Mouse (Mus musculus): ENCODE measurements at regions not wholly inside any gene's neighbourhood (a gene's known extent, or its start where the extent isn't known, plus 50 kb on each side); places are given as distances from the start of the nearest gene placed in this dataset.

DNA sequence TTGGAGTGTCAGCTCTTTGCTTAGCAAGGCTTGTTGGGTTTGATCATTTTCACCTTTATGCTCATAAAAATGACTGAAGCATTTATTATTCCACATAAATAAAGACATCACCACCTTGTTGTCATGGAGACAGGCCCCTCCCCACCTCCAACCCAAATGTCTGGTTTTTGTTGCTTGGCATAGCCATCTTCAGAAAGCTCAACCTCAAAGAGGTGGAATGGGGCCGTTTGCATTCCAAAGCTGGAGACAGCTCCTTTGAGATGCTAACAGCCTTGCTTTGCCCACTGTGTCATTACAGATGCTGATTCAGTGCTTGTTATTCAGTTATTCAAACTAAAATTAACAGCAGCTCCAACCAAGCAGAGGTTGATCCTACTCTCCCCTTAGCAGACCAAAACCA, 51.9 kb upstream of the Lgalsl start:
- Histone ChIP-seq H3K4me1 (ENCODE audit: control insufficient read depth, insufficient read depth, low read length) (peaks cover 9% of the 10 kb centered on the region), H3K27ac (ENCODE audit: insufficient read depth, low read length) (no peak overlapping the region), H3K4me3 (ENCODE audit: insufficient read depth, low read length) (no peak overlapping the region)
- TF ChIP-seq CTCF (IDR thresholded peaks at IDR 0.05; ENCODE audit: borderline replicate concordance, insufficient read depth, low read length) (no peak), POLR2A (IDR thresholded peaks at IDR 0.05; ENCODE audit: low read depth, low read length) (no peak)

DNA sequence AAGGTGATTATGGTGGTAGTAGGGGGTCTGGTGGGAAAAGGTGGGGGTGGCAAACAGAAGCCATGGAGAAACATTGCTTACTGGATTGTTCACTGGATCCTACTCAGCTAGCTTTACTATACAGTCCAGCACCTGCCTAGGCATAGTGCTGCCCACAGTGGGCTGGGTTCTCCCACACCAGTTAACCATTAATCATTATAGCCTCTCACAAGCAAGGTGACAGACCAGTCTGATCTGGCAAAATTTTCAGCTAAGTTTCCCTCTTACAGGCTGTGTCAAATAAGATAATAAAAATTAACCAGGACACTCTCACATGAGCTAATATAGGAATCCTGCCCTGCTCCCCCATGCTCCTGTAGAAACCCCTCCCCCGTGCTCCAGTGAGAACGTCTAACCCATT, 53.1 kb upstream of the Lgalsl start:
- no peaks in the 10 kb centered on the region; the same call in 1 of the 2 replicates for H3K4me1 ChIP-seq (ENCODE audit: control insufficient read depth, insufficient read depth, low read length)
- no peak overlapping the region for H3K4me3 ChIP-seq (ENCODE audit: insufficient read depth, low read length)
- H3K27ac ChIP-seq (ENCODE audit: insufficient read depth, low read length): no peak overlapping the region
- TF ChIP-seq CTCF (IDR thresholded peaks at IDR 0.05; ENCODE audit: borderline replicate concordance, insufficient read depth, low read length): no peak
- no peak for TF ChIP-seq POLR2A (IDR thresholded peaks at IDR 0.05; ENCODE audit: low read depth, low read length)

DNA sequence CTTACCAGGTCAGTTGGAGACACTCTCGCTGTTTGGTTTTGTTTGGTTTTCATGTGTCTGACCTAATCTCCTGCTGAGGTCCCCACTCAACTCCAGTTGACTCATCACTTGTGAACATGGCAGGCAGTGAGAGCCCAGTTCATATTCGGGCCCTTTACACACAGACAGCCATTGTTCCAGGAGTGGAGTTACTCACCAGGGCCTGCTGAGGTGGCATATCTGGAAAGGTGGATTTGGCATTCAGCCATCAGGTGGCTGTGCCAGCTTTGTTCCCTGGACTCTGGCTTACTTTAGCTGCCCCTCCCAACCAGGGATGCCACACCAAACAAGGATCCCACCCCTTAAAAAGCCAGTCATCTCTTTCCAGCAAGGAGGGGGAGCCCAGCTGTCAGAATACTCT, 56.2 kb upstream of the Lgalsl start:
- no peak overlapping the region for H3K27ac ChIP-seq (ENCODE audit: insufficient read depth, low read length)
- no peak for TF ChIP-seq CTCF (IDR thresholded peaks at IDR 0.05; ENCODE audit: borderline replicate concordance, insufficient read depth, low read length)
- no peak for TF ChIP-seq POLR2A (IDR thresholded peaks at IDR 0.05; ENCODE audit: low read depth, low read length)

DNA sequence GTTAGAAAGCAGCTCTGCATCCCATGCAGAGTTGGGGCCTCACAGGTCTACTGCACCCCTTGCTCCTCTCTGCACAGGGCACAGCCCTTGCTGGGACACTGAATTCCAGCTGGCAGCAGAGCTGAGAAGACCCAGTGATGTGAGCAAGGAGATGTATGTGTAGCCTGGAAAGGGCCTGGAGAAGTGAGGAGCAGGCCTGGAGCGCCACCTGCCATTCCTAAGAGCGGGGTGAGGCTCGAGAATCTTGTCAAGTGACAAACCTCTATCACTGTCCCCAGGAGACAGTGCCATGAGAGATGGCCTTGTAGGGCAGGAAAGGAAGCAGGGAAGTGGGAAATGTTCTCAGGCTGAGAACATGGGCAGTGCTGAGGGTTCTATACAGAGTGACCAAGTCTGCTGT, 59.6 kb upstream of the Lgalsl start:
- Histone ChIP-seq H3K27ac (ENCODE audit: insufficient read depth, low read length) (no peak overlapping the region), H3K4me1 (ENCODE audit: control insufficient read depth, insufficient read depth, low read length) (no peaks in the 10 kb centered on the region), H3K4me3 (ENCODE audit: insufficient read depth, low read length) (no peak overlapping the region)
- TF ChIP-seq POLR2A (IDR thresholded peaks at IDR 0.05; ENCODE audit: low read depth, low read length): no peak
- no peak for TF ChIP-seq CTCF (IDR thresholded peaks at IDR 0.05; ENCODE audit: borderline replicate concordance, insufficient read depth, low read length)

More for the DNA sequence above, 56.2 kb upstream of the Lgalsl start:
- Histone ChIP-seq H3K4me3 (ENCODE audit: insufficient read depth, low read length) (no peak overlapping the region), H3K4me1 (ENCODE audit: control insufficient read depth, insufficient read depth, low read length) (no peaks in the 10 kb centered on the region)

DNA sequence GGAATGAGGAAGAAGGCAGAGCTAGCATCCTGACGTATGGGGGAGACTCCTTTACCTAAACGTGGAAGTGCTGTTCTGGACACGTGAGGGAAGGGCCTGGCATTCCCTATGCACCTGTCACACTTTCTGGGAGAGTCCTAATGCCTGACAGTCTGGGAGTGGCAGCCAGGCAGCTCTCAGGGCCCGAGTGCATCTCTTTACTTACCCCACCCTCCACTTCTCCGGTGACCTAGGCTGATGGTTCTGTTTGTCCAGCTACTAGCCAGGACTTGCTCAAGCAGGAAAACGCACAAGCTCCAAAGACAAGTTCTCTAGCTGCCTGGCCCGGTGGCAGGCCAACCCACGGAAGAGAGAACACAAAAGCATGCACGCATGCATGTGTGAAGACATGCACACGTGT, 60.9 kb upstream of the Lgalsl start:
- TF ChIP-seq CTCF (IDR thresholded peaks at IDR 0.05; ENCODE audit: borderline replicate concordance, insufficient read depth, low read length): no peak
- TF ChIP-seq POLR2A (IDR thresholded peaks at IDR 0.05; ENCODE audit: low read depth, low read length): no peak
- no peak overlapping the region for H3K27ac ChIP-seq (ENCODE audit: insufficient read depth, low read length)
- H3K4me1 ChIP-seq (ENCODE audit: control insufficient read depth, insufficient read depth, low read length): peaks cover 4% of the 10 kb centered on the region
- H3K4me3 ChIP-seq (ENCODE audit: insufficient read depth, low read length): no peak overlapping the region

DNA sequence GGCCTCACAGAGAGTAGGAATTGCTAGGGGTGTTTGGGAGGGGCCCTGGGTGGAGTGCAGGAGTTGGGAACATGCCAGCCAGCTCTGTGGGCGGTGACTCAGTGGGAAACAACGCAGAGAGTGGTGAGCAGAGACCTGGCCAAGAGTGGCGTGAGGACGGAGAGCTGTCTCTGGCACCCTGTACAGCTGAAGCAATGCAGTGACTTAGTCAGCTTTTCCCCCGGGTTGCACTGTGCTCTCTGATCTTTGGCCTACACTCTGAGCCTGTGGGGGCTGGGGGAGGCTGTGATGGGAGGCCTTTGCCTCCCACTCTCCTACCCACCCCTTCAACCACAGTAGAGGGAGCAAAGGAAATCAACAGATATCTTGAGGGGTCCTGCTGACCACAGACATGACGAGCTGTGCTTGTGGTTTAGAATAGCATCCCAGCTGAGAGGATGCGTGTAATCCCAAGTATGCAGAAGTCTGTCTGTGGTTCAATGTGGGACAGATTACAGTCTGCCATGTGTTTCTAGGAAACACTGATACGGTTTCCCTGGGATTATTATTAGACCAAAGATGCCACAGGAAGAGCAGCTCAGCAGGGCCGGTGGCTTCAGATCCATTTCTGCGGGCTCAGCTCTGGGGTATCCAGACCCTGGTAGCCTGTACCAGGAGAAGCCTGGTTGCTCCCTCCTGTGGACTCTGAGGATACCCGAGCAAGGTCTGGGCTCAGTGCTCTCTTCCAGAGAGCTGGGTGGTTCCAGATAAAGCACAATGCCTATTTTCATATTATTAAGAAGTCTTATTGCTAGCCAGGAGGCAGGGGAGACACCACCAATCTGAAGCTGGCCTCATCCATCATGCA, 65.6 kb upstream of the Lgalsl start:
- Histone ChIP-seq H3K4me1 (ENCODE audit: control insufficient read depth, insufficient read depth, low read length) (peaks cover 18% of the 10 kb centered on the region), H3K27ac (ENCODE audit: insufficient read depth, low read length) (peak overlapping the region; percentile 97), H3K4me3 (ENCODE audit: insufficient read depth, low read length) (no peak overlapping the region)
- TF ChIP-seq POLR2A (IDR thresholded peaks at IDR 0.05; ENCODE audit: low read depth, low read length): peak; percentile 30; the same call in 1 of the 2 replicates
- no peak for TF ChIP-seq CTCF (IDR thresholded peaks at IDR 0.05; ENCODE audit: borderline replicate concordance, insufficient read depth, low read length)

DNA sequence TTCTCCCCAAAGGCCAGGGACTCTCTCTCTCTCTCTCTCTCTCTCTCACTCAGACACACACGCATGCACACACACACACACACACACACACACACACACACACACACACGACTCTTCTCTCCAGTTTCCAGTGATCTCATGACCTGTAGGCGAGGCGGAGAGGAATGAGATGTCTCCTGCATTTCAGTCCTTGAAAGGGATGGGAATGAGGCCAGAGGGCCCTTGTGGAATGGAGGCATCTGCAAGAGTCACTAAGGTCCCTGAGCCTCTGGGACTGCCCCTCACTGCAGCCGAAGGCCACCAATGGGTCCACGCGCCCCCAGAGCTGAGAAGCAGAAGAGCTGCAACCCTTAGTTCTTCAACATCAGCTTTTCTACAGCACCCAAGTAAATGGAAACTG, 66.6 kb upstream of the Lgalsl start:
- H3K4me3 ChIP-seq (ENCODE audit: insufficient read depth, low read length): no peak overlapping the region
- TF ChIP-seq CTCF (IDR thresholded peaks at IDR 0.05; ENCODE audit: borderline replicate concordance, insufficient read depth, low read length) (no peak), POLR2A (IDR thresholded peaks at IDR 0.05; ENCODE audit: low read depth, low read length) (peak; percentile 27; the same call in 1 of the 2 replicates)
- H3K4me1 ChIP-seq (ENCODE audit: control insufficient read depth, insufficient read depth, low read length): peaks cover 18% of the 10 kb centered on the region
- peak overlapping the region; percentile 97 for H3K27ac ChIP-seq (ENCODE audit: insufficient read depth, low read length)

DNA sequence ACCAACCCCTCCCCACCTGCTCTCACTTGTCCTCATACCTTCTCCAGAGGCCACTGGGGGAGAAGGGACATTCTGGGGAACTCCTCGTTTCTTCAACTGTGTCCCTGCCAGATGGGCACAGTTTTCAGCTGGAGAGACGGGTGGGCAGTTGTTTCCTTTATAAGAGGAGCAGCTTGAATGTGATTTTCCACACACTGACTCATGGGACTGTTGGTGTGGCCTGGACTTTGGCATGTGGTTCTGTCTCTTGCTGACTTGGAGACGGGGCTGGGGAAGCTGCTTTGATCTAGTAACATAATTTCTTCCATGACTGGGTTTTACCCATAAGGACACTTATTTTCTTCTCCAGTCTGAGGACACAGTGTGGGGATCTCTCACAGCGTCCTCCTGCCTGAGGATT, 67.7 kb upstream of the Lgalsl start:
- peaks cover 18% of the 10 kb centered on the region for H3K4me1 ChIP-seq (ENCODE audit: control insufficient read depth, insufficient read depth, low read length)
- TF ChIP-seq POLR2A (IDR thresholded peaks at IDR 0.05; ENCODE audit: low read depth, low read length) (no peak), CTCF (IDR thresholded peaks at IDR 0.05; ENCODE audit: borderline replicate concordance, insufficient read depth, low read length) (no peak)
- no peak overlapping the region for H3K4me3 ChIP-seq (ENCODE audit: insufficient read depth, low read length)
- H3K27ac ChIP-seq (ENCODE audit: insufficient read depth, low read length): peak overlapping the region; percentile 97

DNA sequence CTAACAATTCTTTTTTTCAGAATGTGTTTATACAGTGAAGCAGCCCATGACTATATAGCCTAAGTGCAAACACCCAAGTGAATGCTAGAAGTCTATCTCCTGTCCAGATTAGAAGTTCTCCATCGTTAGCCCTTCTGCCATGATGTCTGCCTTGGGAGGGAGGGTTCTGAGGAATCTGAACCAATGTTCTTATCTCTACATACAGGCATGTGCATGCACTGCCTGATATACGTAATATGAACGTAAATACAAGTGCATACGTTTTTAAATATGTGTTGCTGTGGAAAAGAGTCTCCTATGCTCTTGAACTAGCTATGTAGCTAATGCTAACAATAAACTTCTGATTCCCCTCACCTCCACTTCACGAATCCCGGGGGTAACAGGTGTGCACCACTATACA, 68.9 kb upstream of the Lgalsl start:
- no peak for TF ChIP-seq CTCF (IDR thresholded peaks at IDR 0.05; ENCODE audit: borderline replicate concordance, insufficient read depth, low read length)
- no peak for TF ChIP-seq POLR2A (IDR thresholded peaks at IDR 0.05; ENCODE audit: low read depth, low read length)
- H3K4me3 ChIP-seq (ENCODE audit: insufficient read depth, low read length): no peak overlapping the region
- H3K4me1 ChIP-seq (ENCODE audit: control insufficient read depth, insufficient read depth, low read length): peaks cover 18% of the 10 kb centered on the region
- no peak overlapping the region for H3K27ac ChIP-seq (ENCODE audit: insufficient read depth, low read length)

DNA sequence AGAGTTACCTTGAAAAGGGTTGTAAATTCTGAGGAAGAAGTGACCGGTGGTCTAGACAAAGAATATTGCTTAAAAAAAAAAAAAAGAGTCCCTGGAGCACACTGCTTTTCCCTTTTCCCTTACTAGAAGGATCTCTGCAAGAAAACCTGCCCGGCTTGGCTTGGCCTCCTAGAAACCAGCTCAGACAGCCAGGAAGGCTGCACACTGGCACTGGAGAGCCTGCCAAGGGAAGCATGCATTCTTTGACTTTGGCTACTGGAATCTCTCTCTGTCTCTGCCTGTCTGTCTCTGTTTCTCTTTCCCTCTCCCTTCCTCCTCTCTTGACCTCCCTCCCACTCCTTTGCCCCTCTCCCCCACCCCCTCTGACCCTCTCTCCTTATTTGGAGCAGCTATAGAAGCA, 71.1 kb upstream of the Lgalsl start:
- peak overlapping the region; percentile 22; the same call in 1 of the 2 replicates for H3K27ac ChIP-seq (ENCODE audit: insufficient read depth, low read length)

More for the DNA sequence above, 71.1 kb upstream of the Lgalsl start:
- Histone ChIP-seq H3K4me1 (ENCODE audit: control insufficient read depth, insufficient read depth, low read length) (peaks cover 10% of the 10 kb centered on the region), H3K4me3 (ENCODE audit: insufficient read depth, low read length) (no peak overlapping the region)
- TF ChIP-seq CTCF (IDR thresholded peaks at IDR 0.05; ENCODE audit: borderline replicate concordance, insufficient read depth, low read length) (no peak), POLR2A (IDR thresholded peaks at IDR 0.05; ENCODE audit: low read depth, low read length) (no peak)
